Mouse (Mus musculus) mammary gland, adult 2 months (tissue): ENCODE results near the gene Nabp1. TPM values are rescaled to one million over a fixed set of nuclear protein-coding genes. Genes with fewer than 3 reads are reported as not detected.

Experiments used
- polyA plus RNA-seq: library from polyadenylated mRNA; depleted of rRNA; stranded (reverse); fragments of >200 nt; gene quantifications from 2 replicates; pipeline ENCODE4 v1.2.3, GENCODE M21; 2012; ENCODE audit warnings: low replicate concordance; rRNA removed

The Nabp1 gene
- 62.1 and 66.3 TPM in 2 replicates for polyA plus RNA-seq

DNA sequence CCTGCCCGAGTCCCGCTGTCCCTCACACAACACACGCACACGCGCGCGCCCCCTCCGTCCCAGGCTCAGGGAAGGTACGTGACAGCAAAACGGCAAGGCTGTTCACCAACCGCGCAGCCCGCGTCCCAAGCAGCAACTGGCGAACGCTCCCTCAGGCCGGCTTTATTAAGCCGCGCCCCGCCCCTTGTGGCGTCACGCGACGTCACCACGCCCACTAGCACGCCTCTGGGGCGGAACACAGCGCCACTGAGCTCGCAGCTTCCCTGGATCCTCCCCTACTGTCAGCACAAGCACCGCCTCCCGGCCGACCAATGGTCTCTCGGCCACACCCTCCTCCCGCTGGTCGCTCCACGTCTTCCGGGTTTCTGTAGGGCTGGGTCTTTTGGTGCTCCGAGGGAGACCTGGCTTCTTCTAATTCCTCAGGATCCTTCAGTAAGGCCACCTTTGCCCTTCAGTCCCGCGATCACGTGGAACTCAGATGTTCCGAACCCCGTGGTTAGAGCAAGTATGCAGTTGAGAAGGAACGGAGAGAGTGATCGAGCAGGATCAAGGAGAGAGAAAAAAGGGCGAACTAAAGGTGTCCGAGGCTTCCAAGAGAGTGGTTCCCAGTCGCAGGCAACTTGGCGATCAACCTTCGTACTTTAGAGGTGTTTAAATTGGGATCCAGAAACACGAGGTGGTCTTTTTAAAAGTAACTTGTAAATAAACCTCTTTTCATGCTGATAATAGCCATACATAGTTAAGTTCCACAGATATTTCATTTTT, at the start of gene Nabp1:
Nabp1 (minus strand) TSS at position 164 of the 765 bp plus-strand sequence.

Other genes starting within 250 kb of the Nabp1 start
- gene Cavin2, start 189.3 kb downstream of the Nabp1 start, polyA plus RNA-seq: 66.3 and 83.7 TPM in 2 replicates